Mouse (Mus musculus) cortical plate, adult 2 months (tissue): Measurements from ENCODE around the gene Adap2.

Experiments used
- CTCF ChIP-seq: fragments of 200-500 bp; IDR thresholded peaks from 2 replicates; pipeline ENCODE4 v1.5.1; 2011; ENCODE audit warnings: mild to moderate bottlenecking, control low read depth, low read length; ENCODE audit not compliant: insufficient read depth; ENCODE audit errors: extremely low read depth
- POLR2A ChIP-seq: fragments of 200-500 bp; IDR thresholded peaks from 2 replicates; pipeline ENCODE4 v1.6.1; 2011; ENCODE audit warnings: mild to moderate bottlenecking, low read length, control low read depth; ENCODE audit not compliant: insufficient read depth; ENCODE audit errors: extremely low read depth

DNA sequence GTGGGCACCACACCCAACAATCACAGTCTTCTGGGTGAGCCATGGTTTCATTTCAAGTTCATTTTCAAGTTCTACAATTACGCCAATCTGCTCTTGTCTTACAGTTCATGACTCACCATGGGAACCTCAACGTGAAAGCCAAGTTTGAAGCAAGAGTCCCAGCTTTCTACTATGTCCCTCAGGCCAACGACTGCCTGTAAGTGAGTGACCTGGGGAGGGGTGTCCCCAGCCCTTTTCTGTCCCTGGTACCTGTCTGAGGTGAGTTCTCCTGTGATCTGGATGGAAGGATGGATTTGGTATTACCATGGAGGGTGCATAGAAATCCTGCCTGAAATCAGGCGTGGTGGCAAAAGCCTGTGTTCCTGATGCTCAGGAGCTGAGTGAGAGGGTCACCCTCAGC, 2.9 kb downstream of the Adap2 start:
- TF ChIP-seq POLR2A: no peak
- no peak for TF ChIP-seq CTCF
